Mouse (Mus musculus): ENCODE measurements around the gene Ggnbp2.
A peak's percentile ranks its signal among the peaks of the same experiment; 100 is the strongest.

Ggnbp2 gene

DNA sequence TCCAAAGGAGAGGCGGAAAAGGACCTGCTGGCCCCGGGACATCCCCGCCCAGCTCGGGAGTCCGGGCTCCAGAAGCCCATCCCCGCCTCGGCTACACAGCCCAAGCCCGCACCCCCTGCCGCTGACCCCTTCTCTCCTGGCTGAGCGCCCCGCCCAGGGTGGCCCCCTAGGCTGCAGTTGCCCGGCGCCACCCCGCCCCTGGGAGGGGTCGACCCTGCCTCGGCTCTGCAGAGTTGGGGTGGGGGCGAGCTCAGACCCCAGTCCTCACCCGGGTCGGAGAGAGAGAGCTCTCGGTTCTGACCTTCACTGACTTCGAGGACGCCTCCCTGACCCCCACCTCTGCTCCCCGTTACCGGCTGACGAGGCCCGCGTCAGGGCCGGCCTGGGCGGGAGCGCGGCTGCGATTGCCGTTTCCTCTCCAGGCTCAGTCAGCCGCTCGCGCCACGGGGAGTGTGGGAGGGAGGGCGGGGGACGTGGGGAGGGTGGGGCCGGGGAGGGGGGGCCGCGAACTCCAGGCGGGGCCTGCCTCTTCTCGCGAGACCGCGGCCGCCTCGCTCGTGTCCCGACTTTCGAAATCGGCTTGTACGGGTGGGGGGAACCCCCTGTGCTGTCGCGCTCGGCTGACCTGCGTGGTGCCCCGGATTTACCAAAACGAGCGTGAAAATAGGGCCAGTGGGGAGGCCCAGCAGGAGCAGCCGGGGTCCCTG, at the start of gene Ggnbp2:
TSS of gene Ggnbp2 (minus strand) at position 481 of the 707 bp plus-strand sequence.
- peak; percentile 93 for DNase-seq (ENCODE audit: low read depth, low spot score)

DNA sequence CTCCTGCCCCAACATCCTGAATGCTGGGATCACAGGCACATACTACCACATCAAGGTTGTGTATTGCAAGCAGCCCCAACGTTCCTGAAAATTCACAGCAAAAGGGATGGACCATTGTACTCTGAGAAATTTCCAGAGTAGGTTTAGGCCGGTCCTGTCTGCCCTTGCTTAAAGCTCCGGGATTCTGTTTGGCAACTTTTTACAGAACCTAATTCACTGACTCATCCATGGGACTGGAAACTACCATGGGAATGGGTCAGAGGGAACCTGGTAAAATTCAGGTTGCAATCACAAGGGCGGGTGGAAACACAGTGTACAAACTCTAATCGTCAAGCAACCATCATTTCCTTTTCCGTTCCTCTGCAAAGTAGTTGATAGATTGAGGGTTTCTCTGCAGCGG, 49.3 kb upstream of the Ggnbp2 start:
- no peak for DNase-seq (ENCODE audit: low read depth, low spot score)

DNA sequence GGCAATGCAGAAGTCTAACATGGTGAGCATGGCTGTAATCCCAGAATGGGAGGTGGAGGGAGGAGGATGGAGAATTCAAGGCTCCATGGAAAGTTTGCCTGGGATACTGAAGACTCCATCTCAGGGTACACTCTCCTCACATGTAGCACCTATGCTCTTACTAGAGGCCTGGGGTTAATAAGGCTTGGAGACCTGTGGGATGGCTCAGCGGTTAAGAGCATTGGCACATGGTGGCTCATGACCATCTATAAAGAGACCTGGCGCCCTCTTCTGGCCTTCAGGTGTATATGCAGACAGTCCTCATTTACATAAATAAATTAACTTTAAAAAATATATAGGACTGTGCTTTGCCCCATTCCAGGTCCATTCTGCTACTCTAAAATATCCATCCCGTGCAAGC, 48.7 kb upstream of the Ggnbp2 start:
- DNase-seq (ENCODE audit: low read depth, low spot score), result peak; percentile 40

DNA sequence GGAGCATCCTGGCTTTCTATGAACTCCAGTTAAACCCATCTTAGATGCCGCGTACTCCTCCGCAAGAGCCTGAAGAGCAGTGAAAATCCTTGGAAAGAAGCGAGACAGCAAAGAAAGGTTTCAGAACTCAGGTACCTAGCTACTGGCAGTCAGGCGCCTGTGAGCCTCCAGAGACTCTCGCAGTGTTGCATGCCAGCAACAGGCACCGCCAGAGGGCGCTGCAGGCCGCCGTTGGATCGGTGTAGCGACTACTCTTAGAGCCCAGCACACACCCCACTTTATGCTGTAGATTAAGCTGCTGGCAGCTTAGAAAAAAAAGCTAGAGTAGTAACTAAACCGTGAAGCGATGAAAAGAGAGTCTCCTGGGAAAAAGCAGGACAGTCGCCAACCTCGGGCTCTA, 47.8 kb upstream of the Ggnbp2 start:
- DNase-seq (ENCODE audit: low read depth, low spot score), result peak; percentile 88

DNA sequence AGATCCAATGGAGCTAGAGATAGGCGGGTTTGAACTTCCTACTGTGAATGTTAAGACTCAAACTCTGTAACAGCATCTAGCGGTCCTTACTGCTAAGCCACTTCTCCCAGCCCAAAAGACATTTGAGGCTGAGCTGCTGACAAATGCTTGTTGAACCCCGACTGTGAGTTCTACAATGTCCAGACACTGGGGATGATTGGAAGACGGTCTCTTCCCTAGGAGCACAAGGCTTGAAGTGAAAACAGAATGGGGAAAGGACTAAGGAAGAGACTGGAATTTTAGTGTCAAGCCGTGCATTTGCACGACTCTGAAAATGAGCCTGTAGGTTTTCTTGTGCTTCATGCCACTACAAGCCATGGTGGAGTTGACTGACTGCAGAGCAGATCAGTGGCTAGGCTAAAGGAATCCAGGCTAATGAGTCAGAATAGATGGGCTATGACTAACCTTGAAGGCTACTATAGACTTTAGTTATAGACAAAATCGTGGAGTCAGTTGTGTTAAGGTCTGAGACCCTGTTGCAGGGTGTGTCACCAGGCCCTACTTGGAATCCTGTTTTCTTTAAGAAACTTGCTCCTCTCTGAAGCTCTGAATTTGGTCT, 46.2 kb upstream of the Ggnbp2 start:
- DNase-seq (ENCODE audit: low read depth, low spot score), result no peak

DNA sequence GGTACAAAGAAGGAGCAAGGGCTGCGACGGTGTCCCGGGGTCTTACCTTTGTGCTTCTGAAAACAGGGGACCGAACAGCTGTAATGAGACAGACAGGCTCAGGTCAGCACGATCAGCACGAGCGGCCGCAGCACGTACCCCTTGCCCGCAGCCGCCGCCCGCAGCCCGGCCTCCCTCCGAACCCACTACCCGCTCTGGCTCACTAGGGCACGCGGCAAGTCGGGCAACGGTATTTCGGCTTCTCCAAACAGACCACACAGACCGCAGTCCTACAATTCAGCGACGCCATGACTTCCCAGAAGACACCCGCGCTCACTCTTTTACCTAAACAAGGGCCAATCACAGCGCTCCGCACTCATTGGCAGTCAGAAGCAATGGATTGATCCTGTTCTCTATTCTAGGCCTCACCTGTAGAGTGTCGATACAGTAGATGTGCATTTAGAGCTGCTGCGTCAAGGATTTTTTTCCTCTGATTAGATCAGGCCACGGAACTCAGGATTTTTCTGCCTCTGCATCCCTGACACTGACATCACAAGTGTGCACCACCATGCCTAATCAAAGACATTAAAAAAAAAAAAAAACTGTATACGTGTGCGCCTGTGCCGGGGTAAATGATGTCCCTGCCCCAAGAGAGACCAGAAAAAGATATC, 45.6 kb upstream of the Ggnbp2 start, which contains the start of gene Znhit3:
TSS of gene Znhit3 (minus strand) at position 314 of the 650 bp plus-strand sequence.
- DNase-seq (ENCODE audit: low read depth, low spot score), result peak; percentile 90

DNA sequence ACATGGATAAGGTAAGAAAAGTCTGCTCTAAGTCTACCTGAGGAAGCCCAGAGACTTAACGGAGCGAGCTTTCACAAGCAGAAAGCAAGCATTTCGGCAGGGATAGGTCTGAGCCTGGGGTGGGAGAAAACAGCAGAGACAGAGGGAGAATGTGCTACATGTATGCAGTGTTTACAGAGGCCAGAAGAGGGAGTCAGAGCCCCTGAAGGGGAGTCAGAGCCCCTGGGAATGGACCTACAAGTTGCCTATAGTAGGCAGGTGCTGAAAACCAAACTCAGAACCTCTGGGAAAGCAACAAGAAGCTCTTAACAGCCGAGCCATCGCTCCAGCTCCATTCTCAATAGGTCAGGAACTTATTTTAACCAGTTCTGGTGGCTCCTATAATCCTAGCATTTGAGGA, 44.1 kb upstream of the Ggnbp2 start:
- DNase-seq (ENCODE audit: low read depth, low spot score), result no peak

DNA sequence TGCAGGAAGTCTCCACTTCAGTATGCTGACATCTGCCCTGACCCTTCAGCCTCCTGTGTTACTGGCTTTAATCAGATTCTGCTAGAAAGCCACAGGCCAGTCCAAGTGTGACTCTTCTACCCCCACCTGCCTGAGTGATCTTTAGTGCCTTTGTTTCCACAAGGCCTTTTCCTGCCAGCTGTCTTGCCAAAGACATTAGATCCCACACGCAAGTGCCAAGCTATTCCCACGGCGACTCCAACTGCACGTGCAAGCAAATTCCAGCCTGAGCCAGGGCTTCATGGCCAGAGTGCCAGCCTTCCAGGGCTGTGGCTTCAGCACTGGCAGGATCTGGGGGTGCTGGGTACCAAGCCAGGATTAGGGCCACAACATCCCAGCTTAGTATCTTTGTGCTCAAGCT, 39.8 kb upstream of the Ggnbp2 start:
- no peak for DNase-seq (ENCODE audit: low read depth, low spot score)

DNA sequence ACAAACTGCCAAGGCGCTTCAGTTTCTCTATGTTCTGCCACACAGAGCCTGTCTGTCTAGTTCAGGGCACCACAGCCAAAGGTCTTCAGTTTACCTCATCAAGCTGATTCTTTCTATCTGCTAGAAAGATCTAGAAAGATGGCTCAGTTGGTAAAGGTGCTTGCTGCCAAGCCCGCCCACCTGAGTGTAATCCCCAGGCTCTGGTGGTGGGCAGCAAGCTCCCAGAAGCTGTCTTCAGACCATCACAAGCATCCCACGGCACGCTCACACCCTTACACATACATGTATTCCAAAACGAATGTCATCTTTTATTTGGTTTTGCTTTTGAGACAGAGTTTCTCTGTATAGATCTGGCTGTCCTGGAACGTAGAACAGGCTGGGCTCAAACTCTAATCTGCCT, 37.9 kb upstream of the Ggnbp2 start:
- DNase-seq (ENCODE audit: low read depth, low spot score), result no peak

DNA sequence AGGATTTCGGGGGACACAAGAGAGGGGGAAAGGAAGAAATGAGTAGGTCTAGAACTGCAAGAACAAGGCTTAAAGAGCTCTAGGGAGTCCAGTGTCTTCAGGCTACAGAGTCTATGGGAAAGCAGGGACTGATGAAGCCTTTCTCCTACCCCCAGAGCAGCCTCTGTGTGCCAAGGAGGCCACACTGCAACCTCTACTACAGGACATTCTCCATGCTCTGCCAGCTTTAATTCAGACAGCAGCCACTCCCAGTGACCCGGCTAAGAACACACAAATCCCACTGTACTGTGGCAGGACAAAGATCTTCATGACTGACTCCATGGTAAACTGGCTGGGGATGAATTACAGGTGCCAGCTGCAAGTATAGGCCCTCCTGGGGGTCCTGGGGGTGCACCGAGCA, 36.5 kb upstream of the Ggnbp2 start:
- DNase-seq (ENCODE audit: low read depth, low spot score), result no peak

DNA sequence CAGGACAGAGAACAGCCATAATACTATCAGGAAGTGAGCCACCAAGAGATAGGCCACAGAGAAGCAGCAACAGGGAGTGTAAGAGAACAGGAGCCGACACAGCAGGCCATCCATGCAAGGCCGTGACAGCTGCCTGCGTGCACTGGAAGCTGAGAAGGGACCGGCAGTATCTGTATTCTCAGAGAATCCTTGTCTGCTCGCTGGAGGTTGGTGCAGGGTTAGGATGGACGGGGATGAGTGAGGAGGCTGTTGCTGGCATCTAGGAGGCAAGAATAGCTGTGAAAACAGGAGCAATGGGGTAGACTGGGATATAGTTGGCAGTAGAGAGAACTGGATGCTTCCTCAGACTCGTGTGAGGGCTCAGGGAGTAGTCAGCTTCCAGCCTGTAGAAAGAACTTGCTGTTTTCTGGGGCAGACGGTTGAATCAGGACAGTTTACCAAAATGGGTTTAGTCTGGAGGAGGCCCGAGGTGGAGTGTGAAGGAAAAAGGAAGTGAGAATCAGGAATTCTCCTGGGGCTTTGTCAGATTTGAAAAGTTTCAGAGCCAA, 34.1 kb upstream of the Ggnbp2 start:
- no peak for DNase-seq (ENCODE audit: low read depth, low spot score)

DNA sequence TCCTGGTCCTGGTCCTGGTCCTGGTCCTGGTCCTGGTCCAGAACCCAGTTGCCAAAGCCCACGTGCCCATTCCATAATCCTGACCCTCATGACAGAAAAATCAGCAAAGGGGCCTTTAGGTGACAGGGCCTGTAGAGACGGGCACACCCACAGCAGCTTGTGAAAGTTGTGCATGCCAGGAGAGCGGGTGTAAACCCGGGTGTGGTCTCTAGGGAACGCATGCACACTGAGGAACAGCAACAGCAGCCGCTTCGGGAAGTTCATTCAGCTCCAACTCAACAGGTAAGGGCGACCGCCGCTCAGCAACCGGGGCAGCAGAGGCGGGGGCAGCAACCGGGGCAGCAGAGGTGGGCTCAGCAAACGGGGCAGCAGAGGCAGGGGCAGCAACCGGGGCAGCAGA, 22.5 kb upstream of the Ggnbp2 start:
- no peak for DNase-seq (ENCODE audit: low read depth, low spot score)

DNA sequence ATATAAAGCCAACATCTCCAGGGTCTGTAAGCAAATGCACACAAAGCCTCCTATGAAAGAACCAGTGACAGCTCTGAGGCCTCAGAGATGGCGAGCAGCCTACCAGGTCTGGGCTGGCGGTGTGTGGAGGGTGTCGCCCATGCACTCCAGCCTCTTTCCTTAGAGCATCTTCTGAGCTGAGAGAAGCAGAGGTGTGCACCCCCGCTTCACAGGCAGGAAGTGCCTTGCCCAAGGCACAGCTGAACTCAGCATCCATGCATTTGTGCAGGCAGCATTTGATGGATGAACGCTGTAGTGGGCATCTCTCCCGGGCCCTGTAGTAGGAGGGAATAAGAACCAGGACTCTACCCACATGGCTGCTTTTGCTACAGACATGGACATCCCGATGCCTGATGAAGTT, 21.1 kb upstream of the Ggnbp2 start:
- no peak for DNase-seq (ENCODE audit: low read depth, low spot score)

DNA sequence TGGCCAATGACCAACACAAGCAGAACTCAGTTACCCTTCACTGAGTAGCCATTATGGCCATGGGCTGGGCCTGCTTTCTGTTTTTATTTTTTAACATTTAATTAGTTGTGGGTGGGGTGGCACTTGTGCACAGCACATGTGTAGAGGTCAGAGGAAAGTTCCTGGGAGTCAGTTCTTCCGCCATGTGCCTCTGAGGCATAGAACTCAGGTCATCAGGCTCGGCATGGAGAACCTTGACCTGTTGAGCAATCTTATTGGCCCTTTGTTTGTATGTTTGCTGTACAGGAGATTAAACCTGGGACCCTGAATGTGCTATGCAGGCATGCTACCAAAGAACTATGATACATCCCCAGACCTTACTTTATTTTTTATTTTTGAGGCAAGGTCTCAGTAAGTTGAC, 18.9 kb upstream of the Ggnbp2 start:
- no peak for DNase-seq (ENCODE audit: low read depth, low spot score)

DNA sequence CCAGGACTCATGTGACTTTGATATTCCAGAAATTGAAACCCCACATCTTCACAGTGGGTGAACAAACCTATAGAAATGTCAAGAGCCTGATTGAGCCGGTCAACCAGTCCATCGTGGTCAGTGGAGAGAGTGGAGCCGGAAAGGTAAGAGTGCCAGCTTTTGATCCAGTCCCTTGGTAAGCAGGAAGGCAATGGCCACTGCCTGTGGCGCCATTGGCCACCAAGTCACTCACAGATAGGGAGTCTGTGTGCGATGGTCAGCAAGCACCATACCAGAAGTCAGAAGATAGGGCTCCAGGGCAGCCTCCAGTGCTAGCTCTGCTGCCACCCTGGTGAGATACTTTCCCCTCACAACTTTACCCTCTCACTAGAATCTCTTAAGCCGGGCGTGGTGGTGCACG, 17.4 kb upstream of the Ggnbp2 start:
- no peak for DNase-seq (ENCODE audit: low read depth, low spot score)

DNA sequence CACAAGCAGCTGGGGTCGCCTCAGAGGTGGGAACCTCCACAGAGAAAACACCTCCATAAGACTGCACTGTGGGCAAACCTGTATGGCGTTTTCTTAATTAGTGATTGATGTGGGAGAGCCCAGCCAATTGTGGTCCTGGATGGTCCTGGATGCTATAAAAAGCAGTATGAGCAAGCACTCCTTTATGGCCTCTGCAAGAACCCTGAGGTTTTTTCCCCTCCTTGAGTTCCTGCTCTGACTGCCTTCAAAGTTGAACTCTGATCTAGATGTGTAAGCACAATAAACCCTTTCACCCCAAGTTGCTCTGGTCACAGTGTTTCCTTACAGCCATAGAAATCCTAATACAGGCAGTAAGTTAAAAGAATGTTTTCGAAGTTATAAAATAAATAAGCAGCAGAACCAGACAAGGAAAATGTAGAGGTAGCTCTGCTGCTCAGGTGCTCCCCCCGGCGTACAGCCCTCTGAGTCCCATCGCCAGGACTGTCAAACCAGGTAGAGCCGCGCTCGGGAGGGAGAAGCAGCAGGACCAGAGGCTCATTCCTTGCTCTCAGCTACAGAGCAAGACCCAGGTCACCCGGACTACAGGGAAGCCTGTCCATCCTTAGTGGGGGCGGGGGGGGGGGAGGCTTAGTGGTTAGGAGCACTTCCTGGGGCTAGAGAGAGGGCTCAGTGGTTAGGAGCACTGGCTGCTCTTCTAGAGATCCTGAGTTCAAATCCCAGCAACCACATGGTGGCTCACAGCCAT, 16.3 kb upstream of the Ggnbp2 start:
- DNase-seq (ENCODE audit: low read depth, low spot score), result no peak

DNA sequence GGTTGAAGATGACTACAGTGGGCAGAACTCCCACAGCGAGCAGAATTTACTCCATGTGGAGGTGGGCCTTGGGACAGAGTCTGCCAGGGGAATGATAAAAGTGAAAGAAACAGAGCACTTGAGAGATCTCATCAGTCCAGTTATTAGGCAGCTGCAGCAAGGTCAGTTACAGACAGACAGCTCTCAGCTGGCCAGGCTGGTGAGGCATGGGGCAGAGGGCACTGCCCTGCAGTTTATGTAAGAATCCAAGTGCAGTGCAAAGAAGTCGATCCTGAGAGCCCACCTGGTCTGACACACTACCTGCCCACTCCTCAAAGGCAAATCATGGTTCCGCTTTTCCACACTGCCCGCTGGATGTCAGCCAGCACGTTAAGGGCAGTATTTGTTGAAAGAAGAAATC, 15.6 kb upstream of the Ggnbp2 start:
- no peak for DNase-seq (ENCODE audit: low read depth, low spot score)

DNA sequence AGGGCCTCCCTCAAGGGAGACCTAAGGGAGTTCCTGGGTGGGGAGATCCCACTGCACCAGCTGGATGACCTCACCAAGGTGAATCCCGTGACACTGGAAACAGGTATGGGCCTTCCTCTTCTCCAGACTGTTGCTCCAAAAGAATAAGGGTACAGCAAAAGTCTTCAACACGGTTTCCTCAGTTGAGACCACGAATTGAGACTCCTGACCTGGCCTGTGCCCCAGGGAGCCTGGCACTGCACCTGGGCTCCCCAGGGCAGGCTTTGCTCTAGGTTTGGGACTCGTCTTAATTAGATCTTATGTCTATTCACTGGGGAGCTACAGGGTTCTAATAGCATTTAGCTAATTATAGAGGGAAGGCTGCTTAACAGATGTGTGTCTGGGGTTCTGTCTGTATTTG, 14.6 kb upstream of the Ggnbp2 start:
- DNase-seq (ENCODE audit: low read depth, low spot score), result no peak

DNA sequence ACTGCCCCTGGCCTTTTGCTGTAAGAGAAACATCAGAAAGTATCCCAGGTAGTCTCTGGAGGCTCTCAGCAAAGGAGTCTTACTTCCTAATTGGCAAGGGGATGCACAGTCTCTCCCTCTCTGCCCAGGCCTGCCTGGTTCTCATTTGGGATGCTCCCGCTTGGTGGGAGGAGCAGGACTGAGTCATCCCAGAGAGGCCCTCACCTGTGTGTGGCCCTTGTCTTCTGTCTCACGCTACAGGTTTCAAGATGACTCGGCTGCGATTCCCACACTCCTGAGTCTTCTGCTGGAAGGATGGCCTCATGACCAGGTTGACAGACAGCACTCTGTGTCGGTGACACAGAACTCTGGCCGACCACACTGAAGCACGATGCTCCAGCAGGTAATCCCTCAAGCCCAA, 11.7 kb upstream of the Ggnbp2 start:
- no peak for DNase-seq (ENCODE audit: low read depth, low spot score)

DNA sequence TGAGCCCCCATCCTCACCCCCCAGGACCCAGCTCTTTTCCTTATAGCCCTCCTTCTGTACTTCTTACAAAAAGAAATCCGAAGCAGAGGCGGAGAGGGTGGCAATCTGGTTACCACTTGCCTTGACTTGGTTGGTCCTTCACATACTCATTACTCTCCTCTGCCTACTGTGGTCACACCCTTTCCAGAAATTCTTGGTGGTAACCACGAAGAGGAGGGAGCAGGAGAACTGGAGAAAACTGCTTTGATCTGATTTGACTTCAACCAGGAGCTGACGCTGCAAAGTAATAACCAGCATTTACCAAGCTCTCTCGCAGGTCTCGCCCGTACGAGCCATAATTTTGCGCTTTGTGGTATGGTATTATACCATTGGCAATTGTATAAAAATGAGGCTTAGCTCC, 10.4 kb upstream of the Ggnbp2 start:
- DNase-seq (ENCODE audit: low read depth, low spot score), result no peak

DNA sequence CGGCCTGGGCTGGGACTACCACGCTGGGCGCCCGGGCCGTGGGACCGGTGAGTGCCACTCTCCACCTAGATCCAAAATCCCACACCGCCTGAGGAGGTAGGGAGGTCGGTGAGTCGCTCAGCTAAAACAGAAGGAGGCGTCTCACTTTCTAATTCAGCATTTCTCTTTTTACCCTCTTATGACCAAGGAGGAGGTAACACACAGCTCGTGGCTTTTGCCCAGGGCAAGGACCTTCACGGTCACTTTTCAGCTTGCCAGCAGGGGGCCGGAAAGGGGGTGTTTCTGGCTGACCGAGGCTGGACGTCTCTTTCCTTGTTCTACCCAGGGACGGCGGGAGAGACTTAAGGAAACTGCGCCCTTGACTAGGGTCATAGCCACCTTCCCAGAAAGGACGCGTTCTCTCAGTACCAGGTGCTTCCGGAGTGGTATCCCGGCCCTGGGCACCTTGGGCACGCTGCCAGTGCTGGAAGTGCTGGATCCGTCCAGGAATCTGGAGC, 9.9 kb upstream of the Ggnbp2 start:
- DNase-seq (ENCODE audit: low read depth, low spot score), result peak; percentile 64

All from mesoderm, embryonic 11.5 days (tissue).